Mouse (Mus musculus) kidney, adult 2 months (tissue): ENCODE data around the gene Slc45a2. TPM values are rescaled to one million over a fixed set of nuclear protein-coding genes. Genes with fewer than 3 reads are reported as not detected.

Source experiments
- DNase-seq: peaks from one replicate; pipeline ENCODE4 v3.0.0; 2021
- H3K27ac ChIP-seq: fragments of 200-500 bp; 2 replicates; pipeline ENCODE4 v1.5.1; 2012; ENCODE audit warnings: low read depth, low read length, control low read depth, inconsistent platforms; ENCODE audit not compliant: insufficient read depth
- H3K27me3 ChIP-seq: fragments of 200-500 bp; replicated peaks from 2 replicates; pipeline ENCODE4 v1.6.1; 2012; ENCODE audit warnings: mild to moderate bottlenecking, moderate library complexity, low read length, inconsistent platforms; ENCODE audit not compliant: control insufficient read depth, insufficient read depth
- H3K36me3 ChIP-seq: fragments of 200-500 bp; 2 replicates; pipeline ENCODE4 v1.6.1; 2012; ENCODE audit warnings: mild to moderate bottlenecking, moderate library complexity, low read length, inconsistent platforms; ENCODE audit not compliant: control insufficient read depth, insufficient read depth
- H3K4me1 ChIP-seq: fragments of 200-500 bp; 2 replicates; pipeline ENCODE4 v1.6.1; 2011; ENCODE audit warnings: low read length; ENCODE audit not compliant: control insufficient read depth, insufficient read depth
- H3K4me3 ChIP-seq: fragments of 200-500 bp; 2 replicates; pipeline ENCODE4 v1.5.1; 2011; ENCODE audit warnings: mild to moderate bottlenecking, low read depth, low read length, control low read depth; ENCODE audit not compliant: insufficient read depth
- CTCF ChIP-seq: fragments of 200-500 bp; conservative IDR thresholded peaks from 2 replicates; pipeline ENCODE4 v1.5.1; 2011; ENCODE audit warnings: low read depth, mild to moderate bottlenecking, control low read depth, low read length, moderate library complexity, mixed read lengths; ENCODE audit not compliant: insufficient read depth, insufficient read length
- POLR2A ChIP-seq: fragments of 200-500 bp; IDR thresholded peaks from one replicate; pipeline ENCODE4 v1.6.1; 2011; ENCODE audit warnings: low read depth, low read length, control low read depth
- WGBS: fragments of 180-500 bp; shearing (Covaris S2); methylation state at CpG from one replicate; pipeline ENCODE4 v1.1.7; 2018; 5-methylcytosine and 5-hydroxymethylcytosine counted together
- polyA plus RNA-seq: library from polyadenylated mRNA; depleted of rRNA; stranded (reverse); fragments of >200 nt; gene quantifications from 2 replicates; pipeline ENCODE4 v1.2.3, GENCODE M21; 2012; rRNA removed

Slc45a2 gene
- polyA plus RNA-seq, 1 experiment: 0.14 TPM

GRCm38 (mm10) chr15:11065528-11066171 is 65.1 kb downstream of the Slc45a2 start:
- Histone ChIP-seq H3K27ac (peak overlapping the region; percentile 63; the same call in 1 of the 2 replicates), H3K4me1 (peaks cover 6% of the 10 kb centered on the region; the same call in 1 of the 2 replicates), H3K4me3 (peak overlapping the region; percentile 57; the same call in 1 of the 2 replicates), H3K27me3 (no peaks in the 10 kb centered on the region), H3K36me3 (no peaks in the 10 kb centered on the region)
- WGBS: 19% methylated on average over 9 of the region's 9 CpGs
- no peak for DNase-seq
- TF ChIP-seq CTCF (no peak), POLR2A (no peak)

DNA sequence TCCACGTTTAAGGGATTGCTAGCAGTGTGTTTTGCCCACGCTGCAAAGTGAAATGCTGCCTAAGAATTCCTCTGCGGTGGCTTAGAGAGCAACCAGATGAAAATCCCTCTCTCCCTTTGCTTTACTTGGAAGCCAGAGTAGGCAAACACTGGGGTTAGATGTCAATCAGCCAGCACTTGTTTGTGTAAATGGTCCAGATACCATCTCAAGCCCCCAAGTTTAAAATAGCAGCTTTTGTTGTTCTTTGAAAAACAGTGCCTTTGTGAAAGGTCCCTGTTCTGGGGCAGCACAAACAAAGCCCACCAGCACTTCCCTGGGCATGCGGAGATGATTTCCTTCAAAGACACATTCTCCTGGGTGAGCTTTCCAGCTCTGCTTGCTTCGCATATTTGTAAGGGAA is 65.8 kb downstream of the Slc45a2 start:
- Histone ChIP-seq H3K4me1 (peaks cover 6% of the 10 kb centered on the region; the same call in 1 of the 2 replicates), H3K36me3 (no peaks in the 10 kb centered on the region), H3K4me3 (no peak overlapping the region), H3K27me3 (no peaks in the 10 kb centered on the region), H3K27ac (no peak overlapping the region)
- DNase-seq: no peak
- no peak for TF ChIP-seq CTCF
- 48% methylated on average over 5 of the region's 5 CpGs for WGBS

DNA sequence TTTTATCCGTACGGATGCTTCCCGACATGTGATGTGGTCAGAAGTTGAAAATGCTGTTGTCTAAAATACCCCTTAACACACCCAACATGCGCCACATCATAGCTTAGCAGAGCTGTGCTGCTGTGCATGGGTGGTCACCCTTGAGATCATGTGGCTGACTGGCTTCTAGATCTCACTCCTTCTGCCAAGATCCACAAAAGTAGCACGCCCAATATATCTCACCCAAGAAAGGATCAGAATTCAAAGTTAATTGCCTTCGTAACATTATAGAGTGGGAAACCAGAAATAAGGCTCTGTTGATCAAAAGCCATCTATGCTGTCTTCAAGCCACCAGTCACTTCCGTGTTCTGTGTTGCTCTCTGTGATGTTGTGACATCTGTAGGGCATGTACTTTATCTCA is 67.4 kb downstream of the Slc45a2 start:
- Histone ChIP-seq H3K36me3 (no peaks in the 10 kb centered on the region), H3K4me3 (no peak overlapping the region), H3K27me3 (no peaks in the 10 kb centered on the region), H3K4me1 (peaks cover 6% of the 10 kb centered on the region; the same call in 1 of the 2 replicates), H3K27ac (no peak overlapping the region)
- no peak for DNase-seq
- TF ChIP-seq CTCF (no peak), POLR2A (no peak)
- WGBS: 68% methylated on average over 7 of the region's 7 CpGs

DNA sequence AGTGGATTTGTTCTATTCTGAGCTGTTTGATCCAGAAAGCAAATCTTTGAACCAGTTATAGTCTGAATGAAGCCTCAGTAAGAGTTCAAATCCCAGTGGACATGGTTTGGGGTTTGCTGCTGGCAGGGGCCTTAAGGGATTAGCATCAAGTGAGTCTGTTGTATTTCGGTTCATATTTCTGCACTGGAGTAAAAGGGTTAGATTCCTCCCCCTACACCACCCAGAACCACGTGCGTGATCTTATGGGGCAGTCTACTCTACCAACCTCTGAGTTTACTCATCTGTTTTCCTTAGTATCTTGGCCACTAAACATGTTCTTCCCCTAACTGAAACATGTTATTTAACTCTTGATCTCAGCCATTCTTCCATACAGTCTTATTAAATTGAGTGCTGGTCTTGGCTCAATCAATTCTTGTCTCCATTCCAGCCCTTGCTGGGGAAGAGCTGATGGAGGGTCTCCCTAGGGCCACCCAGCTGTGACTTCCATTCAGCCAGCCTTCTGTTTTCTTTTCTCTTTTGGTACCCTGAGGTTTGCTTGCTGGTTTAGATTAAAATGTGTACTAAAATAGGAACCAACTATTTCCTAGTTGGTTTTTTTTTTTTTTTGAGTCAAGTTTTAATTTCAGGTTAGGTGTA is 75.3 kb downstream of the Slc45a2 start:
- TF ChIP-seq CTCF: no peak
- TF ChIP-seq POLR2A: no peak
- H3K4me3 ChIP-seq: no peak overlapping the region
- no peaks in the 10 kb centered on the region for H3K36me3 ChIP-seq
- no peaks in the 10 kb centered on the region for H3K27me3 ChIP-seq
- 80% methylated on average over 3 of the region's 3 CpGs for WGBS
- DNase-seq: no peak
- no peak overlapping the region for H3K27ac ChIP-seq
- no peaks in the 10 kb centered on the region for H3K4me1 ChIP-seq

Other genes with a start within 250 kb of the Slc45a2 start
- 22.3 and 22.4 TPM in 2 replicates for gene C1qtnf3, start 48.4 kb upstream of the Slc45a2 start, polyA plus RNA-seq
- 66.9 and 71.9 TPM in 2 replicates for gene Amacr, start 19.0 kb upstream of the Slc45a2 start, polyA plus RNA-seq
- not detected in 2 replicates for gene Rxfp3, start 37.3 kb downstream of the Slc45a2 start, polyA plus RNA-seq
- gene Adamts12, start 64.1 kb downstream of the Slc45a2 start, polyA plus RNA-seq: 0.80 TPM in 2 replicates